Mouse (Mus musculus) kidney, adult 2 months (tissue): Measurements from ENCODE around the gene Pmf1. TPM values are rescaled to one million over a fixed set of nuclear protein-coding genes. Genes with fewer than 3 reads are reported as not detected.
A peak's percentile ranks its signal among the peaks of the same experiment; 100 is the strongest.

Source experiments
- DNase-seq: peaks from one replicate; pipeline ENCODE4 v3.0.0; 2021
- H3K27ac ChIP-seq: fragments of 200-500 bp; 2 replicates; pipeline ENCODE4 v1.5.1; 2012; ENCODE audit warnings: low read depth, low read length, control low read depth, inconsistent platforms; ENCODE audit not compliant: insufficient read depth
- H3K27me3 ChIP-seq: fragments of 200-500 bp; replicated peaks from 2 replicates; pipeline ENCODE4 v1.6.1; 2012; ENCODE audit warnings: mild to moderate bottlenecking, moderate library complexity, low read length, inconsistent platforms; ENCODE audit not compliant: control insufficient read depth, insufficient read depth
- H3K36me3 ChIP-seq: fragments of 200-500 bp; 2 replicates; pipeline ENCODE4 v1.6.1; 2012; ENCODE audit warnings: mild to moderate bottlenecking, moderate library complexity, low read length, inconsistent platforms; ENCODE audit not compliant: control insufficient read depth, insufficient read depth
- H3K4me1 ChIP-seq: fragments of 200-500 bp; 2 replicates; pipeline ENCODE4 v1.6.1; 2011; ENCODE audit warnings: low read length; ENCODE audit not compliant: control insufficient read depth, insufficient read depth
- H3K4me3 ChIP-seq: fragments of 200-500 bp; 2 replicates; pipeline ENCODE4 v1.5.1; 2011; ENCODE audit warnings: mild to moderate bottlenecking, low read depth, low read length, control low read depth; ENCODE audit not compliant: insufficient read depth
- CTCF ChIP-seq: fragments of 200-500 bp; conservative IDR thresholded peaks from 2 replicates; pipeline ENCODE4 v1.5.1; 2011; ENCODE audit warnings: low read depth, mild to moderate bottlenecking, control low read depth, low read length, moderate library complexity, mixed read lengths; ENCODE audit not compliant: insufficient read depth, insufficient read length
- POLR2A ChIP-seq: fragments of 200-500 bp; IDR thresholded peaks from one replicate; pipeline ENCODE4 v1.6.1; 2011; ENCODE audit warnings: low read depth, low read length, control low read depth
- whole genome bisulfite sequencing: fragments of 180-500 bp; shearing (Covaris S2); methylation state at CpG from one replicate; pipeline ENCODE4 v1.1.7; 2018; 5-methylcytosine and 5-hydroxymethylcytosine counted together
- polyA plus RNA-seq: library from polyadenylated mRNA; depleted of rRNA; stranded (reverse); fragments of >200 nt; gene quantifications from 2 replicates; pipeline ENCODE4 v1.2.3, GENCODE M21; 2012

The Pmf1 gene
- polyA plus RNA-seq, 1 experiment, result 33.9 TPM

DNA sequence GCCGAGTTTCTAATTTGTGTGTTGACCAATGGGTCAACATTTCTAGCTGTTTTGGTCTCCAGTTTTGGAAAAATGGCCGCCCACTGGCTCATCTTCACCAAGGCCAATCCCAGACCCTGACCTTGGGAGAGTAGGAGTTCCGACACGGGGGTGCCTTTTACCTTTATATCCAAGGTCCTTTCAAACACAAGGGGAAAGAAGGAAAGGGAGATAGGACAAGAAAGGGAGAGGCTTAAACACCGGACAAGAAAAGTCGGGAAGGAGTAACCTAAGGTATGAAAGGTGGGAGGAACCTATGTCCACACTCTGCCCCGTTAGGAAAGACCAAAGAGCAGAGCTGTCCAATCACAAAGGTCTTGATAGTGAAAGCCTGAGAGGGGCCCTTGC lies 507 bp upstream of the Pmf1 start:
- Histone ChIP-seq H3K27ac (peak overlapping the region; percentile 88), H3K4me3 (peak overlapping the region; percentile 33), H3K27me3 (no peaks in the 10 kb centered on the region), H3K36me3 (no peaks in the 10 kb centered on the region; the same call in 1 of the 2 replicates), H3K4me1 (peaks cover 5% of the 10 kb centered on the region; the same call in 1 of the 2 replicates)
- TF ChIP-seq POLR2A (no peak), CTCF (no peak)
- WGBS, result 20% methylated on average over 7 of the region's 7 CpGs
- no peak for DNase-seq

DNA sequence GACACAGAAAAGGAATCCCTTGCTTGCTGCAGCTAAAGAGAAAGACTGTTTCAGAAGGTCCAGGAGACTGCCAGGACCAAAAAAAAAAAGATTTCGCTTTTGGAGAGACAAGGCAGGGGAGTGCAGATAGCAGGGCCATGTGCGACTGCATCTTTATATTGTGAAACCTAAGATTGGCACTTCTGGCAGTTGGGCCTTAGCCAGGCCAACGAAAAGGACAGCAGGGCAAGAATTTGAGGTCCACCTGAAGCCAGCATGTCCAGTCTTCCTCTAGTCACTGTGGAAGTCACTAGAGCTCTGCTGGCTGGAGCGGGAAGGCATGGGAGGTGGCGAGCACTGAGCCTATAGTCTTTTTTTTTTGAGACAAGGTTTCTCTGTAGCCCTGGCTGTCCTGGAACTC lies 1.2 kb downstream of the Pmf1 start:
- Histone ChIP-seq H3K4me3 (no peak overlapping the region), H3K4me1 (peaks cover 5% of the 10 kb centered on the region; the same call in 1 of the 2 replicates), H3K27me3 (no peaks in the 10 kb centered on the region), H3K36me3 (no peaks in the 10 kb centered on the region), H3K27ac (no peak overlapping the region)
- TF ChIP-seq CTCF (no peak), POLR2A (no peak)
- WGBS, result 47% methylated on average over 5 of the region's 5 CpGs
- DNase-seq, result no peak

DNA sequence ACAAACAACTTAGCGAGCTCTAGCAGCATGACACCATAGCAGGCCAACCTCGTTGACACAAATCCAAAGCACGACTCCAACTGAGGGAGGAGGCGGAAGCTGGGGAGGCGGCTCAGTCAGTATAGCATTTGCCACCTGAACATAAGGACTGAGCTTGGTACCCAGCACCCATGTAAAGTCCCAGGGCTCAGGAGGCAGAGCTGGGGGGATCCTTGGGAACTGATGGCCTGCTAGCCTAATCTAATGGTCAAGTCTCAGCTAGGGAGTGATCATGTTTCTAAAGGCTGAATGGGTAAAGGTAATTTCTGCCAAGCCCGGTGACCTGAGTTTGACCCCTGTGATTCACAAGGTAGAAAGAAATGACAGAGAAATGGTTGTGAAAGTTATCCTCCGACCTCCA lies 2.6 kb downstream of the Pmf1 start:
- no peak overlapping the region for H3K4me3 ChIP-seq
- H3K27ac ChIP-seq, result no peak overlapping the region
- peaks cover 5% of the 10 kb centered on the region; the same call in 1 of the 2 replicates for H3K4me1 ChIP-seq
- no peaks in the 10 kb centered on the region for H3K36me3 ChIP-seq
- DNase-seq, result no peak
- no peaks in the 10 kb centered on the region for H3K27me3 ChIP-seq
- WGBS, result 53% methylated on average over 7 of the region's 7 CpGs
- TF ChIP-seq CTCF (no peak), POLR2A (no peak)

DNA sequence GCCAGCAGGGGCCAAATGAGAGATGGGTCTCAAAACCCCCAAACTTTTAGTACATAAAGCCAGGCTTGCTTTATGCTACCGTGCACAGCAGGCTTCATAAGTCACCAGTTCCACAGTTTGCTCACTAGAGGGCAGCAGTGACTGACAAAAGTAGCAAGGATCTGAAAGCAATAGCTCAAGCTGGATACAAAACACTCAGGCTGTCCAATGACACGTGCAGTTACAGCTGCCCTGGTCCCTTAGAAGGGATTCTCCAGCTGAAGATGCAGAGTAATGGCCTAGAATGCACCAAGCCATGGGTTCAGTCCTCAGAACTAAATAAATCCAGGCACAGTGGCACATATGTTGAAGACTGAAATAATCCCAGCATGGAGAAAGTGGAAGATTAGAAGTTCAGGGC lies 3.0 kb downstream of the Pmf1 start:
- peaks cover 5% of the 10 kb centered on the region; the same call in 1 of the 2 replicates for H3K4me1 ChIP-seq
- DNase-seq, result peak; percentile 78
- no peaks in the 10 kb centered on the region for H3K36me3 ChIP-seq
- no peaks in the 10 kb centered on the region for H3K27me3 ChIP-seq
- no peak overlapping the region for H3K27ac ChIP-seq
- no peak for TF ChIP-seq POLR2A
- TF ChIP-seq CTCF, result peak; percentile 96
- WGBS, result 1% methylated on average over 2 of the region's 2 CpGs
- no peak overlapping the region for H3K4me3 ChIP-seq

DNA sequence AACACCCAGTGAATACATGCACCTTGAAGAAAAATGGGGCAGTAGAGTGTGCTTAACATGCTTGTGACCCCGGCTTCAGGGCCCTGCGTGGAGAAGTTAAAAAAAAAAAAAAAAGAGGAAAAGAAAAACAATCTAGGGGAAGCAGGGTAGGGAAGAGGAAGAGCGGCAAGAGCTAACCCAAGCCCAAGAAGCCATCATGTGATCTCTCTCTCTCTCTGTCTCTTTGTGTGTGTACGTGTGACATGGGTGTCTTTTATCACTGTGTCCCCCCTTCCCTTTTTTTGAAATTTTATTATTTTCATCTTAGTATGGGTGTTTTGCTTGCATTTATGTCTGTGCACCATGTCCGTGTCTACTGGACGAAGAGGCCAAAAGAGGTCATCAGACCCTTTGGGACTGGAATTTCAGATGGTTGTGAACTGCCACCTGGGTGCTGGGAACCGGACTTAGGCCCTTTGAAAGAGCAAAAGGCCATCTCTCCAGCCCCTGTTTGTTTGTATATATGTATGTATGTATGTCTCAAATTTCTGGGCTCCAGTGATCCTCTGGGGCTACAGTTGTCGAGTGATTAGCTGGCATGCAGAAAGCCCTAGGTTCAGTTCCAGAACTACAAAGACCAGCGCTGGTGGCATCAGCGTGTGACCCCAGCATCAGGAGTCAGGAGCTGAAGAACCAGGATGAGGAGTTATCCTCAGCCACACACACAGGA lies 6.5 kb downstream of the Pmf1 start:
- TF ChIP-seq CTCF, result no peak
- TF ChIP-seq POLR2A, result no peak
- WGBS, result 91% methylated on average over 10 of the region's 10 CpGs
- no peak overlapping the region for H3K27ac ChIP-seq

GRCm38 (mm10) chr3:88398666-88399065 lies 11.5 kb downstream of the Pmf1 start:
- WGBS, result 93% methylated on average over 2 of the region's 2 CpGs
- Histone ChIP-seq H3K27ac (no peak overlapping the region), H3K4me3 (no peak overlapping the region), H3K36me3 (no peaks in the 10 kb centered on the region), H3K27me3 (no peaks in the 10 kb centered on the region), H3K4me1 (no peaks in the 10 kb centered on the region)
- TF ChIP-seq CTCF (no peak), POLR2A (no peak)
- no peak for DNase-seq

More for the DNA sequence above, 6.5 kb downstream of the Pmf1 start:
- no peak overlapping the region for H3K4me3 ChIP-seq
- no peak for DNase-seq
- H3K4me1 ChIP-seq, result no peaks in the 10 kb centered on the region
- no peaks in the 10 kb centered on the region for H3K27me3 ChIP-seq
- no peaks in the 10 kb centered on the region for H3K36me3 ChIP-seq

- TF ChIP-seq CTCF (no peak), POLR2A (no peak)
- no peaks in the 10 kb centered on the region for H3K36me3 ChIP-seq
- no peak for DNase-seq
- H3K4me1 ChIP-seq, result no peaks in the 10 kb centered on the region
- no peak overlapping the region for H3K27ac ChIP-seq
- H3K4me3 ChIP-seq, result no peak overlapping the region
- no peaks in the 10 kb centered on the region for H3K27me3 ChIP-seq
- 85% methylated on average over 8 of the region's 8 CpGs for WGBS
Observed at GRCm38 (mm10) chr3:88395742-88396141, 14.4 kb downstream of the Pmf1 start.
